Mouse (Mus musculus) right cerebral cortex, postnatal 14 days (tissue): ENCODE results near the gene Gm20696.

Experiments
- DNase-seq: peaks from one replicate; pipeline ENCODE4 v3.0.0; 2022

Gm20696 gene

DNA sequence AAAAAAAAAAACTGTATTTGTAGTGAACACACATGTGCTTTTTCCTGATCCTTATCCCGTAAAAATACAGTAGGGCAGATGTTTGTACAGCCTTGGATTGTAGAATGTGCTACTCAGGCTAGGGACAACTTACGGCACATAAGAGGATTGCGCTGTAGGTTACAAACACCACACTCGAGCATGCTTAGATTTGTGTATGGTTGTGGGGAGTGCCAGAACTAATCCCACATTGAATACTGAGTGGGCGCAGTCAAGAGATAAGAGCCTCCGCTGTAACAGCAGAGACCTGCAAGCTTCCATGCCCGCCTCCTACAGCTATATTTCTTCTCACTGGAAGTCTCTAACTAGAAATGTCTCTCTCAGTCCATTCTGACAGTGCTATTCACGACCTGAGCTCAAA lies 431.0 kb downstream of the Gm20696 start:
- DNase-seq: no peak

GRCm38 (mm10) chr6:99233411-99233810 lies 433.2 kb downstream of the Gm20696 start:
- DNase-seq: no peak

GRCm38 (mm10) chr6:99228336-99228870 lies 438.2 kb downstream of the Gm20696 start:
- DNase-seq: no peak

- no peak for DNase-seq
These were observed 445.4 kb downstream of the Gm20696 start for GRCm38 (mm10) chr6:99221147-99221546.

GRCm38 (mm10) chr6:99220472-99220871 lies 446.1 kb downstream of the Gm20696 start:
- no peak for DNase-seq

- DNase-seq: no peak
These were observed 448.8 kb downstream of the Gm20696 start for GRCm38 (mm10) chr6:99217846-99218245.

DNA sequence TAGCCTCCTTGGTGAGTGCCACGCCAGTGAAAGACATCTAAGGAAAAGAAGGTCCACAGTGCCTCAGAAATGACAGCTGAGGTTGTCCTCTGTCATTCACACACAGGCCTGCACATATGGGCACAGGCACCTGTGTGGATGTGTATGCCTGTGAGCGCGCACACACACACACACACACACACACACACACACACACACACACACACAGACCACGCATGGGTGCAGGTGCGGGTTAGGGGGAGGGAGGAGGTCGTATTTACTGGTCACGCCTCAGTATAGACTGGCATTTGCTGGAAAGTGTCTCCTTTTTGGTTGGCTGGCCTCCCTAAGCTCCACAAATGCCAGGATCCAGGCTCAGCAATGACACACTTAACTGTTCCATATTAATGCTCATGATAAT lies 449.4 kb downstream of the Gm20696 start:
- DNase-seq: no peak

DNA sequence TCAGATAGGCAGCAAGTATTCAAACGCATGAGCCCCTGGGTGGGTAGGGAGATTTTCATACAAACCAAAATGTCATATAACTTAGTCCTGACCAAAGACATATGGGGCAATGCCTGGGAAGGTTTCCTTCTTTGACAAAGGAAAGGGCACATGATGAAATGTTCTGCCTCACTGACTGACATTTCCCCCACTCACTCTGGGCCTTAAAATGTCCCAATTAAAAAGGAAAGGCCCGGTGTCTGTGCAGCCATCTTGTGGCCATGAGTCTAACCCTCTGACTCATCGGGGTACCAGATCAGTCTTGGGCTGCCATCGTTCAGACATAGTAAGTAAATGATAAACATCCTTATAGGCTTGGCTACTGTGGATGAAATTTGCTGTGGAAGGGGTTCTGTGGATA lies 454.1 kb downstream of the Gm20696 start:
- no peak for DNase-seq

DNA sequence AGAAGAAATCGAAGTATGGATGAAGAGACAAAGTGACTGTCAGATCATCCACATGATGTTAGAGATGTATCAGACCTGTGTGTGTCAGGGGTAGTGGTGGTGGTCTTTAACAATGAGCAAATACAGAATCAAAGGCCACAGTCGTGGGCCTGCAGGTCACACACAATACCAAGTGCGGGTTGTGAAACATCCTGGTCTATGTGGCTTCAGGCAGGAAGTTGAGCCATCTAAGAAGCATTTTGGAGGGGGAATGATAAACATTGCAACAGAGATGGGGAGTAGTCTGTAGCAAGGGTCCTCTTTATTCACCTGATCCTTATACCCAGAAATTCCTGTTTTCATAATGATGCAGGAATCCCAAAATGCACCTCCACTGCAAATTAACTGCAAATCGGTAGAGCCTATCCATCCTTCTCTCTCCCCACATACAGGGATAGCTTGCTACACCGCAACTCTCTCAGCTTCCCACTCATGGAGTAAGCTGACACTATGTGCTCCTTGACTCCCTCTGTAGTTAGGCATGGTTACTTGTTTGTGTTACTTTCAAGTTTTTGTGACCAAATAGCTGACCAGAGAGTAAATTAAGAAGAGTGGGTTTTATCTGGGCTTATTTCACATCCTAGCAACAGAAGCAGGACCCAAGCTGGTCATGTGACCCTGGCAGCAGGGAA lies 454.8 kb downstream of the Gm20696 start:
- DNase-seq: no peak

DNA sequence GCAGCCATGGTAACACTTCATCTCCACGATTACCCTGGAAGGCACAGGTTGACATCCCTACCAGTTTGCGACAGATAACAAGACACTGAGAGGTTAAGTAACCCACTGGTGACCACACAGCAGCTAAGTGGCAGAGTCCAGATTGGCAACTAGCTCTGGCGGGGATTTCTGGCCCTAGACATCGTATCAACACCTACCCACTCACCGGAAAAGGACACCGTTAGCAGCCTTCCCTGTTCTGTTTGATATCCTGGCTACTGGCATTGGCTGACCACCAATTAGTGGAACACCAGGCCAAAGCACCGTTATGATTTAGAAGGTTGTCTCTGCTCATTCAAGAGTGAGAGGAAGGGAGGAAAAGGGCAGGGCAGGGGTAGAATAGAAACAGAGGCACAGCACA lies 456.4 kb downstream of the Gm20696 start:
- no peak for DNase-seq
